Mouse (Mus musculus) liver, embryonic 13.5 days (tissue): ENCODE measurements around the gene Olfr618. TPM values are rescaled to one million over a fixed set of nuclear protein-coding genes. Genes with fewer than 3 reads are reported as not detected.

Experiments used
- microRNA-seq: library from miRNA; unstranded; fragments of <30 nt; microRNA quantifications from one replicate; pipeline ENCODE4, GENCODE M21; 2016
- polyA plus RNA-seq: library from polyadenylated mRNA; unstranded; fragments of >200 nt; fragmentation: Nextera tagmentation; extraction: Ambion mirVana; gene quantifications from 2 replicates; pipeline ENCODE4 v1.2.1, GENCODE M21; 2015

Gene Olfr618
- polyA plus RNA-seq, 1 experiment from 2014 or later, result not detected

Small RNAs within 50 kb of the gene (microRNA-seq; reads per million reads assigned to microRNA genes)
- not detected for gene Gm26506

Other genes with a start within 250 kb of the Olfr618 start
- gene Olfr600, start 240.4 kb upstream of the Olfr618 start, polyA plus RNA-seq, result not detected in 2 replicates
- not detected in 2 replicates for gene Olfr601, start 227.4 kb upstream of the Olfr618 start, polyA plus RNA-seq
- gene Olfr603, start 203.9 kb upstream of the Olfr618 start, polyA plus RNA-seq, result not detected in 2 replicates
- not detected in 2 replicates for gene Usp17lc, start 175.0 kb upstream of the Olfr618 start, polyA plus RNA-seq
- not detected in 2 replicates for gene Olfr605, start 144.7 kb upstream of the Olfr618 start, polyA plus RNA-seq
- not detected in 2 replicates for gene Olfr606, start 141.1 kb upstream of the Olfr618 start, polyA plus RNA-seq
- gene Olfr607, start 126.0 kb upstream of the Olfr618 start, polyA plus RNA-seq, result not detected in 2 replicates
- gene Olfr608, start 120.2 kb upstream of the Olfr618 start, polyA plus RNA-seq, result not detected in 2 replicates
- not detected in 2 replicates for gene Olfr609, start 92.0 kb upstream of the Olfr618 start, polyA plus RNA-seq
- not detected in 2 replicates for gene Olfr610, start 78.0 kb upstream of the Olfr618 start, polyA plus RNA-seq
- gene Olfr611, start 69.3 kb upstream of the Olfr618 start, polyA plus RNA-seq, result not detected in 2 replicates
- not detected in 2 replicates for gene Olfr612, start 47.4 kb upstream of the Olfr618 start, polyA plus RNA-seq
- not detected in 2 replicates for gene Olfr613, start 42.0 kb upstream of the Olfr618 start, polyA plus RNA-seq
- not detected in 2 replicates for gene Olfr615, start 34.0 kb upstream of the Olfr618 start, polyA plus RNA-seq
- gene Olfr616, start 21.0 kb upstream of the Olfr618 start, polyA plus RNA-seq, result not detected in 2 replicates
- not detected in 2 replicates for gene Olfr617, start 17.0 kb upstream of the Olfr618 start, polyA plus RNA-seq
- not detected in 2 replicates for gene Olfr619, start 10.5 kb downstream of the Olfr618 start, polyA plus RNA-seq
- not detected in 2 replicates for gene Olfr620, start 22.4 kb downstream of the Olfr618 start, polyA plus RNA-seq
- gene Olfr622, start 52.6 kb downstream of the Olfr618 start, polyA plus RNA-seq, result not detected in 2 replicates
- gene Olfr623, start 73.6 kb downstream of the Olfr618 start, polyA plus RNA-seq, result not detected in 2 replicates
- 0.02 TPM in 1 of 2 replicates, not detected in the other for gene Olfr624, start 81.1 kb downstream of the Olfr618 start, polyA plus RNA-seq
- gene Olfr625-ps1, start 92.6 kb downstream of the Olfr618 start, polyA plus RNA-seq, result not detected in 2 replicates
- gene Olfr243, start 124.6 kb downstream of the Olfr618 start, polyA plus RNA-seq, result not detected in 2 replicates
- gene Olfr628, start 140.3 kb downstream of the Olfr618 start, polyA plus RNA-seq, result not detected in 2 replicates
- gene Olfr629, start 154.8 kb downstream of the Olfr618 start, polyA plus RNA-seq, result 0.08 and 0.17 TPM in 2 replicates
- not detected in 2 replicates for gene Olfr630, start 167.2 kb downstream of the Olfr618 start, polyA plus RNA-seq
- not detected in 2 replicates for gene Olfr69, start 181.5 kb downstream of the Olfr618 start, polyA plus RNA-seq
- gene Olfr68, start 189.6 kb downstream of the Olfr618 start, polyA plus RNA-seq, result not detected in 2 replicates
- not detected in 2 replicates for gene Olfr67, start 201.7 kb downstream of the Olfr618 start, polyA plus RNA-seq
- 49,070 and 53,102 TPM in 2 replicates for gene Hbb-bt, start 223.9 kb downstream of the Olfr618 start, polyA plus RNA-seq
- 91,050 and 104,119 TPM in 2 replicates for gene Hbb-bs, start 238.0 kb downstream of the Olfr618 start, polyA plus RNA-seq